Mouse (Mus musculus): ENCODE data around the gene Hecw2. TPM values are rescaled to one million over a fixed set of nuclear protein-coding genes. Genes with fewer than 3 reads are reported as not detected.
A peak's percentile ranks its signal among the peaks of the same experiment; 100 is the strongest.

The Hecw2 gene
- polyA plus RNA-seq, 1 experiment from 2014 or later = 8.4 TPM

- Histone ChIP-seq H3K36me3 (ENCODE audit: control insufficient read depth, insufficient read depth, low read length) (no peaks in the 10 kb centered on the region), H3K9ac (ENCODE audit: low read depth, low read length) (no peak overlapping the region), H3K9me3 (replicated peaks; ENCODE audit: control insufficient read depth, low read length, poor library complexity, severe bottlenecking) (no peaks in the 10 kb centered on the region), H3K27ac (ENCODE audit: low read length) (no peak overlapping the region), H3K27me3 (ENCODE audit: control insufficient read depth, insufficient read depth, low read depth, low read length) (no peaks in the 10 kb centered on the region), H3K4me2 (ENCODE audit: low read length) (no peak overlapping the region), H3K4me1 (ENCODE audit: control insufficient read depth, insufficient read depth, low read length) (no peaks in the 10 kb centered on the region), H3K4me3 (ENCODE audit: low read depth, low read length) (no peak overlapping the region)
- ATAC-seq = no peak
- 93% methylated on average over 8 of the region's 8 CpGs for WGBS
Observed at GRCm38 (mm10) chr1:53976100-53976499, 218.9 kb downstream of the Hecw2 start.

- H3K27me3 ChIP-seq (ENCODE audit: control insufficient read depth, insufficient read depth, low read depth, low read length) = no peaks in the 10 kb centered on the region
- no peak for ATAC-seq
- no peak overlapping the region for H3K27ac ChIP-seq (ENCODE audit: low read length)
- H3K4me1 ChIP-seq (ENCODE audit: control insufficient read depth, insufficient read depth, low read length) = no peaks in the 10 kb centered on the region
- no peak overlapping the region for H3K4me3 ChIP-seq (ENCODE audit: low read depth, low read length)
- H3K9ac ChIP-seq (ENCODE audit: low read depth, low read length) = no peak overlapping the region
- 75% methylated on average over 5 of the region's 5 CpGs for WGBS
- no peaks in the 10 kb centered on the region for H3K36me3 ChIP-seq (ENCODE audit: control insufficient read depth, insufficient read depth, low read length)
- no peaks in the 10 kb centered on the region for H3K9me3 ChIP-seq (replicated peaks; ENCODE audit: control insufficient read depth, low read length, poor library complexity, severe bottlenecking)
- H3K4me2 ChIP-seq (ENCODE audit: low read length) = no peak overlapping the region
Observed at GRCm38 (mm10) chr1:53974941-53975340, 220.0 kb downstream of the Hecw2 start.

GRCm38 (mm10) chr1:53970326-53970977, 224.5 kb downstream of the Hecw2 start:
- no peaks in the 10 kb centered on the region for H3K27me3 ChIP-seq (ENCODE audit: control insufficient read depth, insufficient read depth, low read depth, low read length)
- 91% methylated on average over 5 of the region's 5 CpGs for WGBS
- H3K9me3 ChIP-seq (replicated peaks; ENCODE audit: control insufficient read depth, low read length, poor library complexity, severe bottlenecking) = no peaks in the 10 kb centered on the region
- H3K9ac ChIP-seq (ENCODE audit: low read depth, low read length) = no peak overlapping the region
- H3K4me2 ChIP-seq (ENCODE audit: low read length) = no peak overlapping the region
- H3K27ac ChIP-seq (ENCODE audit: low read length) = no peak overlapping the region
- H3K36me3 ChIP-seq (ENCODE audit: control insufficient read depth, insufficient read depth, low read length) = no peaks in the 10 kb centered on the region
- no peak overlapping the region for H3K4me3 ChIP-seq (ENCODE audit: low read depth, low read length)
- no peak for ATAC-seq
- H3K4me1 ChIP-seq (ENCODE audit: control insufficient read depth, insufficient read depth, low read length) = no peaks in the 10 kb centered on the region

GRCm38 (mm10) chr1:53952395-53952794, 242.6 kb downstream of the Hecw2 start:
- Histone ChIP-seq H3K4me2 (ENCODE audit: low read length) (no peak overlapping the region), H3K27me3 (ENCODE audit: control insufficient read depth, insufficient read depth, low read depth, low read length) (no peaks in the 10 kb centered on the region), H3K9me3 (replicated peaks; ENCODE audit: control insufficient read depth, low read length, poor library complexity, severe bottlenecking) (no peaks in the 10 kb centered on the region), H3K4me1 (ENCODE audit: control insufficient read depth, insufficient read depth, low read length) (no peaks in the 10 kb centered on the region), H3K9ac (ENCODE audit: low read depth, low read length) (no peak overlapping the region), H3K27ac (ENCODE audit: low read length) (no peak overlapping the region), H3K36me3 (ENCODE audit: control insufficient read depth, insufficient read depth, low read length) (no peaks in the 10 kb centered on the region), H3K4me3 (ENCODE audit: low read depth, low read length) (no peak overlapping the region)
- 91% methylated on average over 5 of the region's 5 CpGs for WGBS
- ATAC-seq = no peak

GRCm38 (mm10) chr1:53945815-53946214, 249.2 kb downstream of the Hecw2 start:
- Histone ChIP-seq H3K27me3 (ENCODE audit: control insufficient read depth, insufficient read depth, low read depth, low read length) (no peaks in the 10 kb centered on the region), H3K4me1 (ENCODE audit: control insufficient read depth, insufficient read depth, low read length) (no peaks in the 10 kb centered on the region), H3K9ac (ENCODE audit: low read depth, low read length) (no peak overlapping the region), H3K36me3 (ENCODE audit: control insufficient read depth, insufficient read depth, low read length) (no peaks in the 10 kb centered on the region), H3K4me3 (ENCODE audit: low read depth, low read length) (no peak overlapping the region), H3K27ac (ENCODE audit: low read length) (no peak overlapping the region), H3K4me2 (ENCODE audit: low read length) (no peak overlapping the region), H3K9me3 (replicated peaks; ENCODE audit: control insufficient read depth, low read length, poor library complexity, severe bottlenecking) (no peaks in the 10 kb centered on the region)
- 80% methylated on average over 2 of the region's 2 CpGs for WGBS
- ATAC-seq = no peak

- Histone ChIP-seq H3K4me1 (ENCODE audit: control insufficient read depth, insufficient read depth, low read length) (peaks cover 8% of the 10 kb centered on the region), H3K36me3 (ENCODE audit: control insufficient read depth, insufficient read depth, low read length) (no peaks in the 10 kb centered on the region), H3K9me3 (replicated peaks; ENCODE audit: control insufficient read depth, low read length, poor library complexity, severe bottlenecking) (no peaks in the 10 kb centered on the region), H3K27ac (ENCODE audit: low read length) (no peak overlapping the region), H3K27me3 (ENCODE audit: control insufficient read depth, insufficient read depth, low read depth, low read length) (no peaks in the 10 kb centered on the region), H3K4me2 (ENCODE audit: low read length) (no peak overlapping the region), H3K4me3 (ENCODE audit: low read depth, low read length) (no peak overlapping the region), H3K9ac (ENCODE audit: low read depth, low read length) (no peak overlapping the region)
- WGBS = 80% methylated on average over 8 of the region's 8 CpGs
- ATAC-seq = no peak
Observed at GRCm38 (mm10) chr1:53942468-53942867, 252.5 kb downstream of the Hecw2 start.

- H3K27ac ChIP-seq (ENCODE audit: low read length) = no peak overlapping the region
- WGBS = 52% methylated on average over 3 of the region's 3 CpGs
- no peak overlapping the region for H3K9ac ChIP-seq (ENCODE audit: low read depth, low read length)
- H3K9me3 ChIP-seq (replicated peaks; ENCODE audit: control insufficient read depth, low read length, poor library complexity, severe bottlenecking) = no peaks in the 10 kb centered on the region
- H3K4me3 ChIP-seq (ENCODE audit: low read depth, low read length) = no peak overlapping the region
- no peaks in the 10 kb centered on the region for H3K36me3 ChIP-seq (ENCODE audit: control insufficient read depth, insufficient read depth, low read length)
- H3K27me3 ChIP-seq (ENCODE audit: control insufficient read depth, insufficient read depth, low read depth, low read length) = no peaks in the 10 kb centered on the region
- H3K4me1 ChIP-seq (ENCODE audit: control insufficient read depth, insufficient read depth, low read length) = peaks cover 8% of the 10 kb centered on the region
- no peak overlapping the region for H3K4me2 ChIP-seq (ENCODE audit: low read length)
- ATAC-seq = no peak
Observed at GRCm38 (mm10) chr1:53941528-53941927, 253.4 kb downstream of the Hecw2 start.

- Histone ChIP-seq H3K9me3 (replicated peaks; ENCODE audit: control insufficient read depth, low read length, poor library complexity, severe bottlenecking) (no peaks in the 10 kb centered on the region), H3K4me3 (ENCODE audit: low read depth, low read length) (peak overlapping the region; percentile 15; the same call in 1 of the 2 replicates), H3K27me3 (ENCODE audit: control insufficient read depth, insufficient read depth, low read depth, low read length) (no peaks in the 10 kb centered on the region), H3K9ac (ENCODE audit: low read depth, low read length) (peak overlapping the region; percentile 41; the same call in 1 of the 2 replicates), H3K4me2 (ENCODE audit: low read length) (peak overlapping the region; percentile 45), H3K4me1 (ENCODE audit: control insufficient read depth, insufficient read depth, low read length) (peaks cover 8% of the 10 kb centered on the region), H3K36me3 (ENCODE audit: control insufficient read depth, insufficient read depth, low read length) (no peaks in the 10 kb centered on the region), H3K27ac (ENCODE audit: low read length) (0 out of 2 replicates have a peak overlapping the region, but pooled peaks have one; percentile 22)
- 10% methylated on average over 13 of the region's 13 CpGs for WGBS
- ATAC-seq = peak; percentile 84
Observed at GRCm38 (mm10) chr1:53940268-53941017, 254.5 kb downstream of the Hecw2 start.

GRCm38 (mm10) chr1:53939291-53939690, 255.7 kb downstream of the Hecw2 start:
- H3K36me3 ChIP-seq (ENCODE audit: control insufficient read depth, insufficient read depth, low read length) = no peaks in the 10 kb centered on the region
- H3K4me2 ChIP-seq (ENCODE audit: low read length) = no peak overlapping the region
- H3K9ac ChIP-seq (ENCODE audit: low read depth, low read length) = no peak overlapping the region
- no peaks in the 10 kb centered on the region for H3K9me3 ChIP-seq (replicated peaks; ENCODE audit: control insufficient read depth, low read length, poor library complexity, severe bottlenecking)
- 79% methylated on average over 4 of the region's 4 CpGs for WGBS
- no peak overlapping the region for H3K27ac ChIP-seq (ENCODE audit: low read length)
- no peak for ATAC-seq
- peaks cover 8% of the 10 kb centered on the region for H3K4me1 ChIP-seq (ENCODE audit: control insufficient read depth, insufficient read depth, low read length)
- no peak overlapping the region for H3K4me3 ChIP-seq (ENCODE audit: low read depth, low read length)
- H3K27me3 ChIP-seq (ENCODE audit: control insufficient read depth, insufficient read depth, low read depth, low read length) = no peaks in the 10 kb centered on the region

All from midbrain, embryonic 16.5 days (tissue).